Mouse (Mus musculus) liver, embryonic 16.5 days (tissue): ENCODE data around the gene Ccdc96. TPM values are rescaled to one million over a fixed set of nuclear protein-coding genes. Genes with fewer than 3 reads are reported as not detected.

Experiments used
- ATAC-seq: fragments of 200-750 bp; cut with Nextera tagmentation; 2 replicates; pipeline ENCODE4 v1.8.0; 2017; ENCODE audit warnings: low read depth, mild to moderate bottlenecking, moderate number of reproducible peaks, moderate library complexity
- H3K27ac ChIP-seq: fragments of 300-500 bp; sonication (generic); 2 replicates; pipeline ENCODE4 v1.5.1; 2014; ENCODE audit warnings: mild to moderate bottlenecking, low read length
- H3K27me3 ChIP-seq: fragments of 300-500 bp; sonication (generic); 2 replicates; pipeline ENCODE4 v1.6.1; 2014; ENCODE audit warnings: low read depth, low read length, mixed read lengths; ENCODE audit not compliant: control insufficient read depth, insufficient read depth
- H3K36me3 ChIP-seq: fragments of 300-500 bp; sonication (generic); 2 replicates; pipeline ENCODE4 v1.6.1; 2014; ENCODE audit warnings: mild to moderate bottlenecking; ENCODE audit not compliant: control insufficient read depth, insufficient read depth
- H3K4me1 ChIP-seq: fragments of 300-500 bp; sonication (generic); 2 replicates; pipeline ENCODE4 v1.6.1; 2014; ENCODE audit warnings: low read depth, low read length, mixed read lengths; ENCODE audit not compliant: control insufficient read depth
- H3K4me2 ChIP-seq: fragments of 300-500 bp; sonication (generic); 2 replicates; pipeline ENCODE4 v1.6.1; 2014; ENCODE audit warnings: low read depth, low read length, mixed read lengths
- H3K4me3 ChIP-seq: fragments of 300-500 bp; sonication (generic); 2 replicates; pipeline ENCODE4 v1.5.1; 2014; ENCODE audit warnings: low read depth, mild to moderate bottlenecking, low read length
- H3K9ac ChIP-seq: fragments of 300-500 bp; sonication (generic); 2 replicates; pipeline ENCODE4 v1.6.1; 2014; ENCODE audit warnings: low read depth, low read length
- H3K9me3 ChIP-seq: fragments of 300-500 bp; sonication (generic); replicated peaks from 2 replicates; pipeline ENCODE4 v1.6.1; 2016; ENCODE audit warnings: low read length; ENCODE audit not compliant: control insufficient read depth
- WGBS: fragments of 180-500 bp; shearing (Covaris S2); extraction: QIAGEN DNeasy Blood & Tissue Kit; methylation state at CpG from one replicate; pipeline ENCODE4 v1.1.7; 2014; ENCODE audit not compliant: insufficient replicate concordance; 5-methylcytosine and 5-hydroxymethylcytosine counted together
- polyA plus RNA-seq: library from polyadenylated mRNA; unstranded; fragments of >200 nt; fragmentation: Nextera tagmentation; extraction: Ambion mirVana; gene quantifications from 2 replicates; pipeline ENCODE4 v1.2.1, GENCODE M21; 2015

The Ccdc96 gene
- polyA plus RNA-seq, 1 experiment from 2014 or later: 0.07 TPM

- no peaks in the 10 kb centered on the region for H3K27me3 ChIP-seq
- WGBS: 76% methylated on average over 10 of the region's 10 CpGs
- no peak overlapping the region for H3K27ac ChIP-seq
- no peaks in the 10 kb centered on the region for H3K9me3 ChIP-seq
- no peak overlapping the region for H3K9ac ChIP-seq
- no peak overlapping the region for H3K4me3 ChIP-seq
- H3K4me1 ChIP-seq: no peaks in the 10 kb centered on the region
- ATAC-seq: no peak
- H3K4me2 ChIP-seq: no peak overlapping the region
- H3K36me3 ChIP-seq: peaks cover 2% of the 10 kb centered on the region; the same call in 1 of the 2 replicates
These were observed 24.0 kb downstream of the Ccdc96 start for GRCm38 (mm10) chr5:36508351-36508750.

- WGBS: 66% methylated on average over 2 of the region's 2 CpGs
- no peak for ATAC-seq
- no peaks in the 10 kb centered on the region for H3K4me1 ChIP-seq
These were observed 26.6 kb downstream of the Ccdc96 start for GRCm38 (mm10) chr5:36510956-36511355.

GRCm38 (mm10) chr5:36515126-36515525 lies 30.7 kb downstream of the Ccdc96 start:
- 64% methylated on average over 1 of the region's 1 CpGs for WGBS
- Histone ChIP-seq H3K36me3 (no peaks in the 10 kb centered on the region), H3K27ac (no peak overlapping the region)

More at GRCm38 (mm10) chr5:36510956-36511355, 26.6 kb downstream of the Ccdc96 start:
- no peak overlapping the region for H3K27ac ChIP-seq
- H3K4me3 ChIP-seq: no peak overlapping the region
- no peaks in the 10 kb centered on the region for H3K27me3 ChIP-seq
- no peaks in the 10 kb centered on the region for H3K9me3 ChIP-seq
- no peak overlapping the region for H3K9ac ChIP-seq
- no peaks in the 10 kb centered on the region for H3K36me3 ChIP-seq
- no peak overlapping the region for H3K4me2 ChIP-seq

GRCm38 (mm10) chr5:36515558-36515957 lies 31.2 kb downstream of the Ccdc96 start:
- H3K4me1 ChIP-seq: no peaks in the 10 kb centered on the region
- H3K9me3 ChIP-seq: no peaks in the 10 kb centered on the region
- WGBS: 67% methylated on average over 5 of the region's 5 CpGs
- H3K4me2 ChIP-seq: no peak overlapping the region
- H3K27me3 ChIP-seq: no peaks in the 10 kb centered on the region
- H3K36me3 ChIP-seq: no peaks in the 10 kb centered on the region; the same call in 1 of the 2 replicates
- no peak overlapping the region for H3K9ac ChIP-seq
- no peak overlapping the region for H3K27ac ChIP-seq
- no peak for ATAC-seq
- no peak overlapping the region for H3K4me3 ChIP-seq

More at GRCm38 (mm10) chr5:36515126-36515525, 30.7 kb downstream of the Ccdc96 start:
- H3K4me2 ChIP-seq: no peak overlapping the region
- H3K4me1 ChIP-seq: no peaks in the 10 kb centered on the region
- no peaks in the 10 kb centered on the region for H3K27me3 ChIP-seq
- no peaks in the 10 kb centered on the region for H3K9me3 ChIP-seq
- ATAC-seq: no peak
- H3K9ac ChIP-seq: no peak overlapping the region
- no peak overlapping the region for H3K4me3 ChIP-seq

GRCm38 (mm10) chr5:36517596-36517995 lies 33.2 kb downstream of the Ccdc96 start:
- ATAC-seq: no peak
- no peaks in the 10 kb centered on the region for H3K27me3 ChIP-seq

GRCm38 (mm10) chr5:36519751-36520150 lies 35.4 kb downstream of the Ccdc96 start:
- WGBS: 68% methylated on average over 3 of the region's 3 CpGs
- Histone ChIP-seq H3K27me3 (no peaks in the 10 kb centered on the region), H3K9me3 (no peaks in the 10 kb centered on the region), H3K4me2 (no peak overlapping the region), H3K4me3 (no peak overlapping the region), H3K9ac (no peak overlapping the region), H3K36me3 (no peaks in the 10 kb centered on the region; the same call in 1 of the 2 replicates), H3K4me1 (no peaks in the 10 kb centered on the region), H3K27ac (no peak overlapping the region)
- ATAC-seq: no peak

More at GRCm38 (mm10) chr5:36517596-36517995, 33.2 kb downstream of the Ccdc96 start:
- Histone ChIP-seq H3K4me1 (no peaks in the 10 kb centered on the region), H3K9me3 (no peaks in the 10 kb centered on the region), H3K4me3 (no peak overlapping the region), H3K27ac (no peak overlapping the region), H3K9ac (no peak overlapping the region), H3K36me3 (no peaks in the 10 kb centered on the region; the same call in 1 of the 2 replicates), H3K4me2 (no peak overlapping the region)
- WGBS: 71% methylated on average over 3 of the region's 3 CpGs

GRCm38 (mm10) chr5:36522782-36523181 lies 38.4 kb downstream of the Ccdc96 start:
- no peaks in the 10 kb centered on the region for H3K4me1 ChIP-seq
- H3K9ac ChIP-seq: no peak overlapping the region
- H3K36me3 ChIP-seq: no peaks in the 10 kb centered on the region; the same call in 1 of the 2 replicates
- no peaks in the 10 kb centered on the region for H3K27me3 ChIP-seq
- no peak overlapping the region for H3K27ac ChIP-seq
- 27% methylated on average over 2 of the region's 2 CpGs for WGBS
- H3K4me3 ChIP-seq: no peak overlapping the region
- H3K9me3 ChIP-seq: no peaks in the 10 kb centered on the region
- no peak for ATAC-seq
- H3K4me2 ChIP-seq: no peak overlapping the region

GRCm38 (mm10) chr5:36523219-36523703 lies 38.9 kb downstream of the Ccdc96 start:
- no peak overlapping the region for H3K9ac ChIP-seq
- ATAC-seq: 0 out of 2 replicates have a peak, but pooled peaks have one; percentile 27
- H3K4me2 ChIP-seq: no peak overlapping the region
- no peaks in the 10 kb centered on the region; the same call in 1 of the 2 replicates for H3K36me3 ChIP-seq
- H3K27me3 ChIP-seq: no peaks in the 10 kb centered on the region
- no peaks in the 10 kb centered on the region for H3K9me3 ChIP-seq
- WGBS: 22% methylated on average over 5 of the region's 5 CpGs
- no peak overlapping the region for H3K4me3 ChIP-seq
- H3K4me1 ChIP-seq: no peaks in the 10 kb centered on the region
- H3K27ac ChIP-seq: no peak overlapping the region

- Histone ChIP-seq H3K9me3 (no peaks in the 10 kb centered on the region), H3K4me1 (peaks cover 17% of the 10 kb centered on the region), H3K4me2 (no peak overlapping the region), H3K9ac (no peak overlapping the region), H3K27me3 (no peaks in the 10 kb centered on the region), H3K36me3 (no peaks in the 10 kb centered on the region; the same call in 1 of the 2 replicates), H3K4me3 (no peak overlapping the region), H3K27ac (no peak overlapping the region)
- 49% methylated on average over 2 of the region's 2 CpGs for WGBS
- no peak for ATAC-seq
These were observed 40.8 kb downstream of the Ccdc96 start for GRCm38 (mm10) chr5:36525216-36525615.
